In the genomic region with DNA sequence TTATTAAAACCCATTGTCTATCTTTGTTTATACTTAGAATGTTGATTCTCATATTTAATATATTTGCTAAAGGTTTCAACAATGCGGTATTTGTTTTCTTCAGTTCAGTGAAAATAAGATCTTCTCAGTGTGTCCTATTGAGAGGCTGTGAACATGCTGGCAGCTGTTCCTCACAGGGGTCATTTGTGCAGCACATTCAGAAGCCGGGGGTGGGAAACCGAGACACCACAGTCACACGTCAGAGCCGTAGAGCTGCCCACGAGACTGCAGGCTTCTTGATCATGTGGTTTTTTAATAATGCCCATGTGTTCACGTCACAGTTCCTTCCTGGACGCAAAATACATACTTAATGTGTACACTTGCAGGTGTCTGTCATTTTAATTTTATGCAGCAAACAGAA, we compare ENCODE assay signal across 22 mouse cellular contexts.
DNase-seq lines count a peak whose midpoint lies in the region; ATAC-seq lines count a peak whose summit lies in the region.
"Had no signal": no experiment of that assay in that cellular context is flagged by ENCODE, and none has a peak within 500 bp of the region (broad histone marks: within the 10 kb centered on the region; RNA-seq: fewer than 3 reads in every experiment).

No protein-coding gene starts in this region.

- intact Hi-C loops in heart, postnatal 10 days (cut with DNase I): no loop called here

- ATAC-seq in heart, embryonic 11.5 days (replicated peaks; ENCODE audit: insufficient number of reproducible peaks, low FRiP score, low TSS enrichment): no peak
- peak; percentile 72 for ATAC-seq in limb, embryonic 13.5 days (ENCODE audit: low FRiP score, low read depth)
- ATAC-seq: forebrain, postnatal 0 days; intestine, postnatal 0 days had no signal

- 51% methylated on average over 8 of the region's 8 CpGs for WGBS in heart, embryonic 11.5 days (ENCODE audit: insufficient replicate concordance)
- 53% methylated on average over 8 of the region's 8 CpGs for WGBS in limb, embryonic 13.5 days
- WGBS in limb, embryonic 10.5 days: 77% methylated on average over 8 of the region's 8 CpGs

- DNase-seq in adrenal gland, postnatal 10 days: peak; percentile 5
- DNase-seq in adrenal gland, postnatal 4 days (ENCODE audit: low spot score in 2 of 2): no peak
- DNase-seq in heart, postnatal 10 days: no peak
- DNase-seq in limb, embryonic 10.5 days (ENCODE audit: low spot score): no peak
- peak; percentile 3 for DNase-seq in mesoderm, embryonic 11.5 days (ENCODE audit: low read depth, low spot score)
- no peak for DNase-seq in spleen, adult 12 weeks (ENCODE audit: low spot score)
- DNase-seq: cerebellum, adult 18-20 months; cerebellum, postnatal 14 days; forebrain, postnatal 0 days; gastrocnemius, postnatal 25 days; kidney, postnatal 36 days; lung, embryonic 14.5 days; thymus, adult 2 months; thymus, postnatal 4 days had no signal

- H3K4me2 ChIP-seq in heart, embryonic 11.5 days: peak overlapping the region; percentile 27
- no peak overlapping the region for H3K4me2 ChIP-seq in limb, embryonic 13.5 days (replicated peaks)
- H3K4me2 ChIP-seq: kidney, embryonic 15.5 days; limb, embryonic 15.5 days; lung, embryonic 14.5 days had no signal

- no peak overlapping the region for H3K9ac ChIP-seq in heart, embryonic 11.5 days (ENCODE audit: low read depth, low read length)
- H3K9ac ChIP-seq in limb, embryonic 13.5 days: no peak overlapping the region
- H3K9ac ChIP-seq: forebrain, postnatal 0 days; kidney, embryonic 15.5 days; limb, embryonic 15.5 days; liver, embryonic 14.5 days; lung, embryonic 14.5 days had no signal

- H3K27me3 ChIP-seq in heart, embryonic 11.5 days (ENCODE audit: control insufficient read depth, insufficient read depth, low read length): no peaks in the 10 kb centered on the region
- H3K27me3 ChIP-seq in limb, embryonic 13.5 days: no peaks in the 10 kb centered on the region
- H3K27me3 ChIP-seq in limb, embryonic 10.5 days (ENCODE audit: low read depth, poor library complexity, severe bottlenecking): no peaks in the 10 kb centered on the region
- H3K27me3 ChIP-seq: kidney, embryonic 15.5 days; limb, embryonic 15.5 days had no signal

- H3K4me3 ChIP-seq in heart, embryonic 11.5 days (ENCODE audit: low read depth, low read length): no peak overlapping the region
- no peak overlapping the region for H3K4me3 ChIP-seq in limb, embryonic 13.5 days
- no peak overlapping the region for H3K4me3 ChIP-seq in limb, embryonic 10.5 days
- H3K4me3 ChIP-seq: hindbrain, embryonic 10.5 days; kidney, embryonic 15.5 days; limb, embryonic 15.5 days had no signal

- no peaks in the 10 kb centered on the region for H3K4me1 ChIP-seq in heart, embryonic 11.5 days (ENCODE audit: control insufficient read depth, insufficient read depth, low read length)
- no peaks in the 10 kb centered on the region for H3K4me1 ChIP-seq in limb, embryonic 13.5 days
- H3K4me1 ChIP-seq in limb, embryonic 10.5 days: no peaks in the 10 kb centered on the region
- H3K4me1 ChIP-seq: hindbrain, embryonic 10.5 days; kidney, embryonic 15.5 days; limb, embryonic 15.5 days had no signal

- no peaks in the 10 kb centered on the region for H3K36me3 ChIP-seq in heart, embryonic 11.5 days (ENCODE audit: control insufficient read depth, insufficient read depth, low read length)
- no peaks in the 10 kb centered on the region for H3K36me3 ChIP-seq in limb, embryonic 13.5 days
- no peaks in the 10 kb centered on the region for H3K36me3 ChIP-seq in limb, embryonic 10.5 days
- H3K36me3 ChIP-seq: hindbrain, embryonic 10.5 days; kidney, embryonic 15.5 days; limb, embryonic 15.5 days had no signal

- H3K9me3 ChIP-seq in heart, embryonic 11.5 days (replicated peaks; ENCODE audit: control insufficient read depth, low read length): no peaks in the 10 kb centered on the region
- H3K9me3 ChIP-seq in limb, embryonic 13.5 days: no peaks in the 10 kb centered on the region
- H3K9me3 ChIP-seq in limb, embryonic 10.5 days (replicated peaks): no peaks in the 10 kb centered on the region
- H3K9me3 ChIP-seq: hindbrain, embryonic 10.5 days; kidney, embryonic 15.5 days; limb, embryonic 15.5 days had no signal

- H3K27ac ChIP-seq in heart, embryonic 11.5 days (ENCODE audit: low read depth, low read length): no peak overlapping the region
- H3K27ac ChIP-seq in limb, embryonic 13.5 days: no peak overlapping the region
- H3K27ac ChIP-seq in limb, embryonic 10.5 days: no peak overlapping the region
- H3K27ac ChIP-seq: hindbrain, embryonic 10.5 days; kidney, embryonic 15.5 days; limb, embryonic 15.5 days; liver, embryonic 14.5 days; stomach, postnatal 0 days had no signal

Comparison
In these comparisons a context has a peak if more than half of its experiments do, and no peak if none do; other contexts are left out.
1. DNase-seq: peak in adrenal gland, postnatal 10 days (single experiment) and mesoderm, embryonic 11.5 days (single experiment); none in adrenal gland, postnatal 4 days (0 of 2), heart, postnatal 10 days (0 of 2), limb, embryonic 10.5 days (single experiment) and spleen, adult 12 weeks (single experiment).